Mouse (Mus musculus) forebrain, embryonic 13.5 days (tissue): Measurements from ENCODE around the gene Cib4. TPM values are rescaled to one million over a fixed set of nuclear protein-coding genes. Genes with fewer than 3 reads are reported as not detected.
A peak's percentile ranks its signal among the peaks of the same experiment; 100 is the strongest.

Experiments used
- ATAC-seq: fragments of 200-750 bp; cut with Nextera tagmentation; 2 replicates; pipeline ENCODE4 v1.8.0; 2017
- H3K27ac ChIP-seq: fragments of 300-500 bp; sonication (generic); 2 replicates; pipeline ENCODE4 v1.5.1; 2015; ENCODE audit warnings: inconsistent platforms, mild to moderate bottlenecking, moderate library complexity
- H3K27me3 ChIP-seq: fragments of 300-500 bp; sonication (generic); 2 replicates; pipeline ENCODE4 v1.6.1; 2015; ENCODE audit warnings: mild to moderate bottlenecking, inconsistent platforms
- H3K36me3 ChIP-seq: fragments of 300-500 bp; sonication (generic); 2 replicates; pipeline ENCODE4 v1.6.1; 2015; ENCODE audit warnings: mild to moderate bottlenecking, inconsistent platforms; ENCODE audit not compliant: poor library complexity, severe bottlenecking
- H3K4me1 ChIP-seq: fragments of 300-500 bp; sonication (generic); 2 replicates; pipeline ENCODE4 v1.6.1; 2015; ENCODE audit warnings: inconsistent platforms
- H3K4me2 ChIP-seq: fragments of 300-500 bp; sonication (generic); 2 replicates; pipeline ENCODE4 v1.6.1; 2015; ENCODE audit warnings: inconsistent platforms, mild to moderate bottlenecking, moderate library complexity
- H3K4me3 ChIP-seq: fragments of 300-500 bp; sonication (generic); 2 replicates; pipeline ENCODE4 v1.5.1; 2015; ENCODE audit warnings: mild to moderate bottlenecking, inconsistent platforms
- H3K9ac ChIP-seq: fragments of 300-500 bp; sonication (generic); 2 replicates; pipeline ENCODE4 v1.6.1; 2015; ENCODE audit warnings: mild to moderate bottlenecking, inconsistent platforms
- H3K9me3 ChIP-seq: fragments of 300-500 bp; sonication (generic); replicated peaks from 2 replicates; pipeline ENCODE4 v1.6.1; 2016; ENCODE audit warnings: inconsistent platforms
- WGBS: fragments of 180-500 bp; shearing (Covaris S2); methylation state at CpG from one replicate; pipeline ENCODE4 v1.1.7; 2015; 5-methylcytosine and 5-hydroxymethylcytosine counted together
- polyA plus RNA-seq: library from polyadenylated mRNA; unstranded; fragments of >200 nt; fragmentation: Nextera tagmentation; extraction: Ambion mirVana; gene quantifications from 2 replicates; pipeline ENCODE4 v1.2.1, GENCODE M21; 2015

Gene Cib4
- not detected in 2 replicates for polyA plus RNA-seq

- Histone ChIP-seq H3K4me1 (0 out of 2 replicates have a peak, but pooled peaks cover 5% of the 10 kb centered on the region), H3K9ac (no peak within 1 kb of the TSS), H3K27me3 (no peaks in the 10 kb centered on the region), H3K36me3 (no peaks in the 10 kb centered on the region), H3K4me3 (no peak within 1 kb of the TSS), H3K27ac (no peak within 1 kb of the TSS), H3K9me3 (no peaks in the 10 kb centered on the region), H3K4me2 (no peak within 1 kb of the TSS)
- ATAC-seq: no peak
- 49% methylated on average over 2 of the region's 2 CpGs for WGBS
These were observed at the start of gene Cib4 for GRCm38 (mm10) chr5:30545698-30546097. Cib4 (minus strand) TSS chr5:30545836.

DNA sequence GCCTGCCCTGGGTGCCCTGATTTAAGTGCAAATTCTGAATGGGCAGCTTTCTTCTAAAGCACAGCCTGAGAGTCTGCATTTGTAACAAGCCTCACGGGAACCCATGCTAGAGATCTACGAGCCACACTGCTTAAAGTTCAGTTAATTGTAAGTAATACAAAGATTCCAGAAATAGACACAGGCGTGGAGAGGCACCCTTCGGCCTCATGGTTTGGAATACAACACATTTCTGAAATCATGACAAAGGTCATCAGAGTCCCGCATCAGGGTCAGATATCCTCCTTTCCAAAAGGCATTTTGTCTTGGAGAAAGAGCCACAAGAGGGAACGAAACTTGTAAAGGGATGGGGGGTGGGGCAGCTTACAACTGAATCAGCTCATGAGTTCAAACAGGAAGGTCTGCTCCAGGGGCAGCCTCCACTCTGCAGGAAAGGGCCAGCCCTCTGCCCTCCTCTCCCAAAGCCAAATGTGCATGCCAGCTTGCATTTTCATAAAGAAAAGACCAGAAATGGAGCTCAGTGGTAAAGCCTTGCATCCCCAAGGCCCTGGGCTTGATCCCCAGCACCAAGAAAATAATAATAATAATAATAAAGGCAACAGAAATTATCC is 49.4 kb upstream of the Cib4 start:
- H3K9ac ChIP-seq: no peak overlapping the region
- no peaks in the 10 kb centered on the region for H3K9me3 ChIP-seq
- H3K4me2 ChIP-seq: no peak overlapping the region
- H3K4me3 ChIP-seq: no peak overlapping the region
- ATAC-seq: no peak
- H3K4me1 ChIP-seq: 0 out of 2 replicates have a peak, but pooled peaks cover 3% of the 10 kb centered on the region
- H3K36me3 ChIP-seq: no peaks in the 10 kb centered on the region
- H3K27ac ChIP-seq: no peak overlapping the region
- H3K27me3 ChIP-seq: peaks cover 15% of the 10 kb centered on the region
- WGBS: 30% methylated on average over 6 of the region's 6 CpGs

GRCm38 (mm10) chr5:30593811-30594504 is 48.3 kb upstream of the Cib4 start:
- peaks cover 26% of the 10 kb centered on the region for H3K27me3 ChIP-seq
- H3K27ac ChIP-seq: no peak overlapping the region
- H3K36me3 ChIP-seq: no peaks in the 10 kb centered on the region
- no peak for ATAC-seq
- 45% methylated on average over 10 of the region's 10 CpGs for WGBS
- peaks cover 5% of the 10 kb centered on the region for H3K4me1 ChIP-seq
- no peaks in the 10 kb centered on the region for H3K9me3 ChIP-seq
- no peak overlapping the region for H3K9ac ChIP-seq
- no peak overlapping the region for H3K4me3 ChIP-seq
- no peak overlapping the region for H3K4me2 ChIP-seq

DNA sequence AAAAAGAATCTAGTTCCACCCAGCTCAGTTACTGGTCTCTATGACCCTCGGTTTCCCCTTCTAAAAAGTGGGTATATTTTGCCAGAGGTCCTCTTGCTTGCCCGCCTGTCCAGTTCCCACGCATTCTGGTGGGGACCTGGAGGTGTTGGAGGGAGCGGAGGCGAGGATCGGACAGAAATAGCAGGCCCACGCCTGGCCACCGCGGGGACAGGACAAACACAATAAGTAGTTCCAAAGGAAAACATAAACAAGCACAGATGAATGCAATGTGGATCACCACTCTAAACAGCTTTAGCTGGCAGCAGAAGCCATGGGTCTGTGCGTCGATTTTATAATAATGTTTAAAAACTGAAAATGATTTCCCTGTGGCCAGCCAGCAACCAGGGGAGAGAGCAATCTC is 47.7 kb upstream of the Cib4 start:
- ATAC-seq: no peak
- H3K36me3 ChIP-seq: no peaks in the 10 kb centered on the region
- H3K27me3 ChIP-seq: peaks cover 32% of the 10 kb centered on the region
- H3K4me2 ChIP-seq: no peak overlapping the region
- H3K9ac ChIP-seq: no peak overlapping the region
- no peaks in the 10 kb centered on the region for H3K9me3 ChIP-seq
- peaks cover 11% of the 10 kb centered on the region for H3K4me1 ChIP-seq
- 79% methylated on average over 11 of the region's 11 CpGs for WGBS
- no peak overlapping the region for H3K4me3 ChIP-seq
- no peak overlapping the region for H3K27ac ChIP-seq

GRCm38 (mm10) chr5:30592279-30592980 is 46.8 kb upstream of the Cib4 start:
- Histone ChIP-seq H3K27ac (no peak overlapping the region), H3K4me1 (peaks cover 11% of the 10 kb centered on the region), H3K9me3 (no peaks in the 10 kb centered on the region), H3K9ac (no peak overlapping the region), H3K27me3 (peaks cover 41% of the 10 kb centered on the region), H3K4me3 (no peak overlapping the region), H3K4me2 (no peak overlapping the region), H3K36me3 (no peaks in the 10 kb centered on the region)
- 78% methylated on average over 11 of the region's 11 CpGs for WGBS
- no peak for ATAC-seq

DNA sequence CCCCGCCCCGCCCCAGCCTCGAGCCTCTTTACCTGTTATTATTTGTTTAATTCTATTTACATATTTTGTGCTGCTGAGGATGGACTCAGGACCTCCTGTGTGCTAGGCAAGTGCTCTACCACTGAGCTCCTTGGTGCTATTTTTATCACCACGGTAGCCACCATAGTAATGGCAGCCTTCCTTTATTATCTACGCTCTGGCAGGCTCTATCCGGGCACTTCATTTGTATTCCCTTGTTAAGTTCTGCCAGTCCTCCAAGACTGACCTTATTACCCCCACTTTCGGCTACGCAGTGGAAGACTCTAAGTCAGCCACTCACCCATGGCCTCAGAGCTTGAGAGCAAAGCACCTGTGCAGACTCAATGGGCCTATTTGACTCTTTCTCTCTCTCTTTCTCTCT is 46.1 kb upstream of the Cib4 start:
- Histone ChIP-seq H3K27me3 (peaks cover 48% of the 10 kb centered on the region), H3K36me3 (no peaks in the 10 kb centered on the region), H3K9me3 (no peaks in the 10 kb centered on the region), H3K9ac (no peak overlapping the region), H3K27ac (no peak overlapping the region), H3K4me3 (no peak overlapping the region), H3K4me2 (no peak overlapping the region), H3K4me1 (peaks cover 11% of the 10 kb centered on the region)
- no peak for ATAC-seq
- 80% methylated on average over 8 of the region's 8 CpGs for WGBS

- 72% methylated on average over 5 of the region's 5 CpGs for WGBS
- no peaks in the 10 kb centered on the region for H3K36me3 ChIP-seq
- H3K27me3 ChIP-seq: peaks cover 53% of the 10 kb centered on the region
- peaks cover 11% of the 10 kb centered on the region for H3K4me1 ChIP-seq
- no peaks in the 10 kb centered on the region for H3K9me3 ChIP-seq
- no peak overlapping the region for H3K4me3 ChIP-seq
- no peak for ATAC-seq
- no peak overlapping the region for H3K4me2 ChIP-seq
- H3K9ac ChIP-seq: no peak overlapping the region
- H3K27ac ChIP-seq: no peak overlapping the region
These were observed 45.6 kb upstream of the Cib4 start for GRCm38 (mm10) chr5:30591205-30591731.

GRCm38 (mm10) chr5:30590231-30590630 is 44.6 kb upstream of the Cib4 start:
- Histone ChIP-seq H3K9me3 (no peaks in the 10 kb centered on the region), H3K4me3 (no peak overlapping the region), H3K4me1 (peaks cover 10% of the 10 kb centered on the region), H3K27me3 (peaks cover 63% of the 10 kb centered on the region), H3K4me2 (no peak overlapping the region), H3K27ac (no peak overlapping the region), H3K9ac (no peak overlapping the region), H3K36me3 (no peaks in the 10 kb centered on the region)
- ATAC-seq: no peak
- 75% methylated on average over 5 of the region's 5 CpGs for WGBS

GRCm38 (mm10) chr5:30589546-30589945 is 43.9 kb upstream of the Cib4 start:
- H3K9me3 ChIP-seq: no peaks in the 10 kb centered on the region
- 85% methylated on average over 3 of the region's 3 CpGs for WGBS
- no peaks in the 10 kb centered on the region for H3K36me3 ChIP-seq
- H3K4me2 ChIP-seq: peak overlapping the region; percentile 91; the same call in 1 of the 2 replicates
- 0 out of 2 replicates have a peak overlapping the region, but pooled peaks have one; percentile 53 for H3K4me3 ChIP-seq
- no peak for ATAC-seq
- H3K4me1 ChIP-seq: peaks cover 8% of the 10 kb centered on the region
- no peak overlapping the region for H3K27ac ChIP-seq
- H3K9ac ChIP-seq: no peak overlapping the region
- peaks cover 70% of the 10 kb centered on the region for H3K27me3 ChIP-seq

DNA sequence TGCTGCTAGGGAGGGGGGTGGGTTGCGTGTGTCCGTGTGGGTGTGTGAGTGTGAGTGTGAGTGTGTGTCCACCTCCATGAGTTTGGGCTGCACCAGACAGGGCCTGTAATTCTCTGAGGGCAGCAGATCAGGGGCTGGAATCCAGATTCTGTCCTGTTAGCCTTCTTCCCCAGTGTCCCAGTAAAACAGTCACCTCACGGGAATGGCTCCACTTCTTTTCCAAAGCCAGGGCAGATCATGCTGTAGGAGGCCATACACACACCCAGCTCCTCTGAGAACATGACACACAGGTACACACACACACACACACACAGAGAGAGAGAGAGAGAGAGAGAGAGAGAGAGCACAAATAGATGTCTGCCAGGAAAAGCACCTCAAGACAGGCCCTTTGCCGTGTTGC is 43.4 kb upstream of the Cib4 start:
- H3K4me2 ChIP-seq: peak overlapping the region; percentile 91
- H3K4me1 ChIP-seq: peaks cover 8% of the 10 kb centered on the region
- 41% methylated on average over 4 of the region's 4 CpGs for WGBS
- no peaks in the 10 kb centered on the region for H3K36me3 ChIP-seq
- no peak for ATAC-seq
- peaks cover 70% of the 10 kb centered on the region for H3K27me3 ChIP-seq
- no peak overlapping the region for H3K27ac ChIP-seq
- H3K9me3 ChIP-seq: no peaks in the 10 kb centered on the region
- H3K9ac ChIP-seq: peak overlapping the region; percentile 71
- H3K4me3 ChIP-seq: peak overlapping the region; percentile 53

DNA sequence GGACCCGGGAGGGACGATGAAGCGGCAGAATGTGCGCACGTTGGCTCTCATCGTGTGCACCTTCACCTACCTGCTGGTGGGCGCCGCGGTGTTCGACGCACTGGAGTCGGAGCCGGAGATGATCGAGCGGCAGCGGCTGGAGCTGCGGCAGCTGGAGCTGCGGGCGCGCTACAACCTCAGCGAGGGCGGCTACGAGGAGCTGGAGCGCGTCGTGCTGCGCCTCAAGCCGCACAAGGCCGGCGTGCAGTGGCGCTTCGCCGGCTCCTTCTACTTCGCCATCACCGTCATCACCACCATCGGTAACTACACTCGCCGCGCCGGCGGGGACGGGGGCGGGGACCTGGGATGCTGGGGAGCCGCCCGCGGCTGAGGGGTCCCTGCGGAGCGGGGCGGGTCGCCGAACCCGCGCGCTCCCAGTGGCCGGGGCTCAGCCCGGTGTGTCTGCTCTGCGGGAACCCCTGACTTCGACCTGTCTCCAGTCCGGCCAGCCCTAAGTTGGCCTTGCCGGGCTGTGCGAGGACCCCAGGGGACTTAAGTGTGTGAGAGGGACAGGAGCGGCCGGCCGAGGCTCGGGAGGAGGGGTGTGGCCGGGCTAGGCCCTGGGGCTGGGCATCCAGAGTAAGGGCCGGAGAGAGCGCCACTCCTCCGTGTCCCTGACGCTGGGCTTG is 42.8 kb upstream of the Cib4 start:
- peak overlapping the region; percentile 53 for H3K4me3 ChIP-seq
- H3K4me1 ChIP-seq: peaks cover 8% of the 10 kb centered on the region
- peak; percentile 81 for ATAC-seq
- peak overlapping the region; percentile 91 for H3K4me2 ChIP-seq
- no peaks in the 10 kb centered on the region for H3K9me3 ChIP-seq
- H3K36me3 ChIP-seq: no peaks in the 10 kb centered on the region
- peaks cover 70% of the 10 kb centered on the region for H3K27me3 ChIP-seq
- H3K9ac ChIP-seq: peak overlapping the region; percentile 71
- no peak overlapping the region; the same call in 1 of the 2 replicates for H3K27ac ChIP-seq
- under 1% methylated on average over 54 of the region's 70 CpGs for WGBS
